Mouse (Mus musculus): ENCODE measurements around the gene Stx6. TPM values are rescaled to one million over a fixed set of nuclear protein-coding genes. Genes with fewer than 3 reads are reported as not detected.

The Stx6 gene
- polyA plus RNA-seq, 1 experiment: 26.0 TPM

DNA sequence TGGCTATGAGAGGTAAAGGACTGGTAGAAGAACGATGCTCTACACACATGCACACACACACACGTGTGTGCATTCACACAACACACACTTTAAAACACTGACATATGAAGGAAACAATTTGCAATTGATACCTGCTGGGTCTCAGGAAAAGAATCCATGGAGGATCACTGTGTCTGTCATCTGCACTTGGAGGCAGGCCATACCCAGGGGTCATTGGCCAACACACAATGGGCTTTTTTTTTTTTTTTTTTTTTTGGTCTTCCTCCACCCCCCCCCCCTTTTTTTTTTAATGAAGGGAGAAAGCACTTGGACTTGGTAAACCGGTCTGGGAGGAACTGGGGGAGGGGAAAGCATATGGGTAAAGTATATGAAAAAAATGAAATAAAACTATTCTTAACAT is 49.3 kb downstream of the Stx6 start:
- H3K36me3 ChIP-seq (ENCODE audit: control insufficient read depth, insufficient read depth): no peaks in the 10 kb centered on the region
- H3K4me2 ChIP-seq (ENCODE audit: low read depth): no peak overlapping the region
- H3K79me2 ChIP-seq (ENCODE audit: control insufficient read depth, insufficient read depth): no peaks in the 10 kb centered on the region
- no peaks in the 10 kb centered on the region for H3K27me3 ChIP-seq (ENCODE audit: control insufficient read depth, insufficient read depth, insufficient read length)
- no peak overlapping the region for H3ac ChIP-seq (ENCODE audit: control insufficient read depth, insufficient read length)
- TF ChIP-seq TCF12 (IDR thresholded peaks at IDR 0.05; ENCODE audit: insufficient read depth, poor library complexity, severe bottlenecking): no peak
- TF ChIP-seq SRF (IDR thresholded peaks at IDR 0.05; ENCODE audit: control insufficient read depth, insufficient read length, low read depth): no peak
- no peak for TF ChIP-seq POLR2A (IDR thresholded peaks at IDR 0.05; ENCODE audit: insufficient read length, low read depth)
- TF ChIP-seq POLR2AphosphoS2 (IDR thresholded peaks at IDR 0.05; ENCODE audit: insufficient read length, low read depth): no peak
- no peak for TF ChIP-seq CEBPB (IDR thresholded peaks at IDR 0.05; ENCODE audit: insufficient read depth, poor library complexity, severe bottlenecking)
- no peak for TF ChIP-seq REST (IDR thresholded peaks at IDR 0.05; ENCODE audit: insufficient read depth, insufficient read length)
- no peak for TF ChIP-seq MYOG (IDR thresholded peaks at IDR 0.05; ENCODE audit: control insufficient read depth in 1 of 3, insufficient read depth in 1 of 3, insufficient read length in 2 of 3, low read depth in 2 of 3)
- no peak for TF ChIP-seq MAX (IDR thresholded peaks at IDR 0.05; ENCODE audit: low read depth)
- TF ChIP-seq MYOD1 (IDR thresholded peaks at IDR 0.05; ENCODE audit: control insufficient read depth in 1 of 3, insufficient read length in 2 of 3, low read depth in 2 of 3): no peak
- no peak for TF ChIP-seq TCF3 (IDR thresholded peaks at IDR 0.05; ENCODE audit: insufficient read length, low read depth)
- no peak for TF ChIP-seq E2F4 (IDR thresholded peaks at IDR 0.05; ENCODE audit: insufficient read depth)
- no peak for TF ChIP-seq USF1 (IDR thresholded peaks at IDR 0.05; ENCODE audit: low read depth)
- no peak overlapping the region for H3K4me3 ChIP-seq

DNA sequence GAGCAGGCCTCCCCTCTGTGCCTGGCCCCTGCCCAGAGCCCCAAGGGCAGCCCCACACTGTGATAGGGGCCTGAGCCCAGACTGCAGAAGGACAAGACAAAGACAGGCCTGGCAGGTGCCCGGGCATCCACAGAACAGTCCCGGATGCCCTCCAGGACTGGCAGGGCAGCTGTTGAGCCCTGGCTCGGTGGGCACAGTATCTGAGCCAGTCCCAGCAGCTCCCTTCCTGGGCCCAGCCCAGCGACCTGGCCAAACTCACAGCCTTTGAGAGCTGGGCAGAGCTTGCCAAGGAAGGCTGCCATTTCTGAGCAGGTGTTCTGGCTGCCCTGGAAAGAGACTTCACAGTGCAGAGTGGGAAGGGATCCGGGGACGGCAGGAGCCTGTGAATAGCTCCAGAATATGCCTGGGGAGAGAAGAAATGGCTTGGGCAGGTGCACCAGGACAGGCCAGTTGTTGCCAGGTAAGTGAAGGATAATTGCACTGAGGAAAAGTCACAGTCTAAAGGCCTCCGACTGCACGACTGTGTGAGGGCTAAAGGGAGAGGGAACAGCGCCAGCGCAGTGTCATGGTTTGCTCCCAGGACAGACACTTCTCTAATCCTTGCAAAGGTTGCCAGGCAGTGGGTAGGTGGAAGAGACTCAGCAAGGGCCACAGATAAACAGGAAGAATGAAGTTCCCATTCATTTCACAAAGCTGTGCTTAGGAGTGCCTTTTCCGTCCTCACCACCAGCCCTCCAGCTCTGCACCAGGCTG is 51.7 kb downstream of the Stx6 start:
- TF ChIP-seq POLR2AphosphoS2 (IDR thresholded peaks at IDR 0.05; ENCODE audit: insufficient read length, low read depth) (peak; percentile 23), MYOD1 (IDR thresholded peaks at IDR 0.05; ENCODE audit: control insufficient read depth in 1 of 3, insufficient read length in 2 of 3, low read depth in 2 of 3) (peak in 2 of 3 experiments; percentile 46 to 69), MYOG (IDR thresholded peaks at IDR 0.05; ENCODE audit: control insufficient read depth in 1 of 3, insufficient read depth in 1 of 3, insufficient read length in 2 of 3, low read depth in 2 of 3) (peak in 1 of 3 experiments; percentile 59), MAX (IDR thresholded peaks at IDR 0.05; ENCODE audit: low read depth) (no peak), USF1 (IDR thresholded peaks at IDR 0.05; ENCODE audit: low read depth) (no peak), TCF3 (IDR thresholded peaks at IDR 0.05; ENCODE audit: insufficient read length, low read depth) (no peak), SRF (IDR thresholded peaks at IDR 0.05; ENCODE audit: control insufficient read depth, insufficient read length, low read depth) (peak; percentile 24), E2F4 (IDR thresholded peaks at IDR 0.05; ENCODE audit: insufficient read depth) (no peak)
- Histone ChIP-seq H3ac (ENCODE audit: control insufficient read depth, insufficient read length) (no peak overlapping the region), H3K36me3 (ENCODE audit: control insufficient read depth, insufficient read depth) (no peaks in the 10 kb centered on the region), H3K27me3 (ENCODE audit: control insufficient read depth, insufficient read depth, insufficient read length) (no peaks in the 10 kb centered on the region), H3K4me2 (ENCODE audit: low read depth) (no peak overlapping the region), H3K4me3 (no peak overlapping the region), H3K79me2 (ENCODE audit: control insufficient read depth, insufficient read depth) (no peaks in the 10 kb centered on the region)

DNA sequence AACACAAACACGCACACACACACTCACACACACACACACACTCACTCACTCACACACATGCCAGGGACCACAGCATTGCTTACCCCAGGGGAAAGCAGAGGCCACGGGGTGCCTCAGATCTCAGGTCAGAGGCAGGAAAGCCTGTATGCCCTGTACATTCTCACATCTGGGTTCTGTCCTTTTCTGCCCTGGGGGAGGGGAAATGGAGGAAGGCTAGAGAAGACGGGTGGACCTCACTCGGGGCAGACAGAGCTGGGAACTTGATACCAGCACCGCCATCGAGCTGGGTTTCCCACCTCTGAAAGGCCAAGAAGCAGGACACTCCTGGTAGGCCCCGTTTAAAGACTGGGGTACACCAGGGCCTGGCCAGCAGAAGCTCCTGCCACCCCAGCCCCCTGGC is 52.5 kb downstream of the Stx6 start:
- no peak overlapping the region for H3K4me2 ChIP-seq (ENCODE audit: low read depth)
- H3ac ChIP-seq (ENCODE audit: control insufficient read depth, insufficient read length): no peak overlapping the region
- no peaks in the 10 kb centered on the region for H3K79me2 ChIP-seq (ENCODE audit: control insufficient read depth, insufficient read depth)
- H3K27me3 ChIP-seq (ENCODE audit: control insufficient read depth, insufficient read depth, insufficient read length): no peaks in the 10 kb centered on the region
- TF ChIP-seq REST (IDR thresholded peaks at IDR 0.05; ENCODE audit: insufficient read depth, insufficient read length) (no peak), TCF12 (IDR thresholded peaks at IDR 0.05; ENCODE audit: insufficient read depth, poor library complexity, severe bottlenecking) (no peak), SRF (IDR thresholded peaks at IDR 0.05; ENCODE audit: control insufficient read depth, insufficient read length, low read depth) (no peak), POLR2A (IDR thresholded peaks at IDR 0.05; ENCODE audit: insufficient read length, low read depth) (no peak), CEBPB (IDR thresholded peaks at IDR 0.05; ENCODE audit: insufficient read depth, poor library complexity, severe bottlenecking) (no peak), E2F4 (IDR thresholded peaks at IDR 0.05; ENCODE audit: insufficient read depth) (no peak), USF1 (IDR thresholded peaks at IDR 0.05; ENCODE audit: low read depth) (no peak), POLR2AphosphoS2 (IDR thresholded peaks at IDR 0.05; ENCODE audit: insufficient read length, low read depth) (peak; percentile 9)
- H3K36me3 ChIP-seq (ENCODE audit: control insufficient read depth, insufficient read depth): no peaks in the 10 kb centered on the region
- H3K4me3 ChIP-seq: no peak overlapping the region

DNA sequence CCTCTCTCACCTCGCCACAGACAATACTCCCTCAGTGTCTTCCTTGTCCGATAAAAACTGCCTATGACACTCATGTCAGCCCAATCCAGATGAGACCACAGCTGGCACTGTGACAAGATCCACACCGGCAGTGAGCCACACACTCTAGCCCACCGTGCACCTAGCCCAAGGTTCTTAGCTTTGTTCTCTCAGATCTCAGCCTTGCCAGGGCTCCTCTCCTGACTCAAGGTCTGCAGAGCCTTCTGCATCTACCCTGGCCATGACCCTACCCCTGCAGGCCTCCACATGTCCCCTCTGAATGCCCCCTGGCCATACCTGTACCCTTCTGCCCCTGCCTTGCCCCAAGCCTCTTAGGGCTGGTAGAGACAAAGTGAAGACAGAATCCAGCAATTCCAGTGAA is 53.6 kb downstream of the Stx6 start:
- Histone ChIP-seq H3K36me3 (ENCODE audit: control insufficient read depth, insufficient read depth) (no peaks in the 10 kb centered on the region), H3K27me3 (ENCODE audit: control insufficient read depth, insufficient read depth, insufficient read length) (no peaks in the 10 kb centered on the region), H3ac (ENCODE audit: control insufficient read depth, insufficient read length) (no peak overlapping the region), H3K4me3 (no peak overlapping the region), H3K4me2 (ENCODE audit: low read depth) (peak overlapping the region; percentile 53), H3K79me2 (ENCODE audit: control insufficient read depth, insufficient read depth) (no peaks in the 10 kb centered on the region)
- TF ChIP-seq MYOD1 (IDR thresholded peaks at IDR 0.05; ENCODE audit: control insufficient read depth in 1 of 3, insufficient read length in 2 of 3, low read depth in 2 of 3) (no peak), POLR2AphosphoS2 (IDR thresholded peaks at IDR 0.05; ENCODE audit: insufficient read length, low read depth) (no peak), E2F4 (IDR thresholded peaks at IDR 0.05; ENCODE audit: insufficient read depth) (no peak), TCF3 (IDR thresholded peaks at IDR 0.05; ENCODE audit: insufficient read length, low read depth) (no peak), POLR2A (IDR thresholded peaks at IDR 0.05; ENCODE audit: insufficient read length, low read depth) (no peak), SRF (IDR thresholded peaks at IDR 0.05; ENCODE audit: control insufficient read depth, insufficient read length, low read depth) (no peak), MYOG (IDR thresholded peaks at IDR 0.05; ENCODE audit: control insufficient read depth in 1 of 3, insufficient read depth in 1 of 3, insufficient read length in 2 of 3, low read depth in 2 of 3) (no peak), MAX (IDR thresholded peaks at IDR 0.05; ENCODE audit: low read depth) (no peak), CEBPB (IDR thresholded peaks at IDR 0.05; ENCODE audit: insufficient read depth, poor library complexity, severe bottlenecking) (no peak), USF1 (IDR thresholded peaks at IDR 0.05; ENCODE audit: low read depth) (no peak), REST (IDR thresholded peaks at IDR 0.05; ENCODE audit: insufficient read depth, insufficient read length) (no peak), TCF12 (IDR thresholded peaks at IDR 0.05; ENCODE audit: insufficient read depth, poor library complexity, severe bottlenecking) (no peak)
